Mouse (Mus musculus) brain, adult 2 months (tissue): ENCODE data around the gene 1600014C23Rik.
A peak's percentile ranks its signal among the peaks of the same experiment; 100 is the strongest.

ENCODE experiments used
- DNase-seq: peaks from one replicate; pipeline ENCODE4 v3.0.0; 2011; ENCODE audit warnings: low read depth, low spot score

Gene 1600014C23Rik

DNA sequence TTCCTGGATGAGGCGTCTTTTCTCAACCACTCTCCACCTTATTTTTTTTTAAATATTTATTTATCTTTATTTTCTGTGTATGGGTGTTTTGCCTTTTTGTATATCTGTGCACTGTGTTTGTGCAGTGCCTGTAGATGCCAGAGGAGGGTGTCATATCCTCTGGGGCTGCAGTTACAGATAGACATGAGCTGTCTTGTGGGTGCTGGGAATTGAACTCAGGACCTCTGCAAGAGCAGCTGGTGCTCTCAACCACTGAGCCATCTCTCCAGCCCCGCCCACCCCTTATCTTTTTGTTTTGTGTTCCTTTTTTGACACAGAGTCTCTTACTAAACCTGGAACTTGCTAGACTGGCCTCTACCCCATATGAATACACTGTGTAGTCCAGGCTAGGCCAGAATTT, 6.2 kb downstream of the 1600014C23Rik start:
- no peak for DNase-seq

DNA sequence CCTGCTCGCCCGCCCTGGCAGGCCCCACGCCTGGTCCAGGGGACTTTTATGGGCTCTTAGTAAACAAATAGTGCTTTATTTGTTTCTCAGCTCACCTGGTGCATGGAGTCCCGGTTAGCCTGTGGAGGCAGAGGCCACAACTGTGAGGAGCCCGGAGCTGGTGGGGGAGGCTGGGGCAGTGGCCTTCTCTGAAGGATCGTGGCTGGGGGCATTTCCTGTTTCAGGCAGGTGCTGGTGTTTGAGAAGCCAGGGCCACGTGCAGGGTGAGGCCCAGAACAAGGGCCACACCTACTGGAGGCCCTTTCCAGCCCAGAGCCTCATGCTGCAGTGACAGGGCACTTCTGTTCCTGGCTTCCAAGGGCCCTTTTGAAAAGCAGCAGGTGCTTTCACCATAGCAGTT, 7.4 kb downstream of the 1600014C23Rik start:
- no peak for DNase-seq

DNA sequence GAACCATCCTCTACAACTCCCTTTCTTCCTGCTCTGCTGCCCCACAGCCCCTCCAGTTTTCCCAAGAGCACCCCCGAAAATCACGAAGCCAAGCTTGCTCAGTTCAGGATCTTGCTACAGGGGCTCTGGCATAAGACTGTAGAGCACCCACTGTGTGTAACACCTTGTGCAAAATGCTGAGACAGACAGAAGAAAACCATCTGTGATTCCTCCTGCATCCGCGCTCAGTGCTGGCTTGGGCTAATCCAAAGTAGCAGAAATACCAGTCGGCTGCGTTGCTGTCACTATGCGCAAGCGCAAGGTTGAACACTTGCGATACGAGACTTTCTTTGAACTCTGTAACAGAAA, 9.1 kb downstream of the 1600014C23Rik start:
- DNase-seq, result peak; percentile 27

DNA sequence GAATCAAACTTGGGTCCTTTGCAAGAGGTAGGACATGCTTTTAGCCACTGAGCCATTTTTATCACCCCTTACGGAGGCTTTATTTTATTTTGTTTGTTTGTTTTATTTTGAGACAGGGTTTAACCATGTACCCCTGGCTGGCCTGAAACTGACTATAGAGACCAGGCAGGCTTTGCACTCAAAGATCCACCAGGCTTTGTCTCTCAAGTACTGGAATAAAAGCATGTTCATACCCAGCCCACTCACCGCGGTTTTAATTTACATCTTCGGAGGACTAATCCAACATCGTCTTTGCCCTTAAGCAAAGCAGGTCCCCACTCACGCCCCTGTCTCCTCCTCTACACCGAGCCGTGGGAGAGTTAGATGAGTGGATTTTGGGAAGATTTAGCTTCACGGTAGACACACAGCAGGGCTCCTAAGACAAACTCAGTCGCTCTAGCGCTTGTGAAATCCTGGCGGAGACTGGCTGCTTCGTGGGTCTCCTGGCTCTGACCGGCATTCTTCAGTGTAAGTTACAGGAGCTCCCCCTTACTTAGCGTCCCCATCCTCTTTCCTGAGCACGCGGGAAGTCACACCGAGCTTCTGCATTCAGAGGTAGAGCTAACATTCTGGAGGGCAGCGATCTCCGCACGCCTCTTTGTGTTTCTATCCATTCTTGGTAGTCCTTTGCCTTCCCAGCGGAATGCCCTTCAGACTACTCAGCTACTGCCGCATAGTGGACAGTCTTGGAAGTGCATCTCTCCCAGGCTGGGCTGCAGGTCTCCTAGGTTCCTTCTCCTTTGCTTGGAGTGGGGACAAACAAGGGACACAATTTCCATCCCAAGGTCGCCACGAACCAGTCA, 9.7 kb downstream of the 1600014C23Rik start:
- peak; percentile 93 for DNase-seq

DNA sequence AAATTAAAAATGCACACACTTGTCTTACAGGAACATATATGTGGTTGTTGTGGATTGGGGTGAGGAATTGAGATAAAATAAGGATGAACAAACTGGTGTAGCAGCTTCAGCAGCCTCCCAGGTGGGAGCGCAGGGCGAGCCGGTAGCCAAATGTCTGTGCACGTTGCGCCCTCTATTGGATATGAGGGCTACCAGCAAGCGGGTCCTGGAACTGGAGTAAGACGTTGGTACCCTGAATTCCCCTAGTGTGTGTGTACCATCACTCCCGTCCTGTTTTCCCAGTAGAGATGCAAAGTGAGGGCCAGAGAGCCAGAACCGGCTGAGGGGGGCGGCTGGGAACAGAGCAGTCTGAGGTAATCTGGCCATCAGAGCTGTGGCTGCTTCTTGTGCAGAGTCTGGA, 15.3 kb downstream of the 1600014C23Rik start:
- DNase-seq, result peak; percentile 81

DNA sequence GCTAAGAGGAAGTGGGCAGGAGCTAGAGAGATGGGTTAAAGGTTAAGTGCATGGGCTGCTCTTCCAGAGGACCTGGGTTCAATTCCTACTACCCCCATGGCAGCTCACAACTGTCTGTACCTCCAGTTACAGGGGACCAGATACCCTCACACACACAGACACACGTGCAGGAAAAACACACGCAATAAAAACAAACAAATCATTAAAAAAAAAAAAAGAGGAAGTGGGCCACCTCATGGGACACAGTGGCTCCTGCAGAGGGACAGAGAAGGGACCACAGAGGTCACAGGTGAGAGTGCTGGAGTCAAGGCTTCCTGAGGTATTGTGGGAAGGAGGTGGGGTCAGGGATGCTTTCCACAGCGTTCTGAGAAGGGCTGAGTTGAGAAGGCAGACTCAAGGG, 22.1 kb downstream of the 1600014C23Rik start:
- DNase-seq, result no peak

DNA sequence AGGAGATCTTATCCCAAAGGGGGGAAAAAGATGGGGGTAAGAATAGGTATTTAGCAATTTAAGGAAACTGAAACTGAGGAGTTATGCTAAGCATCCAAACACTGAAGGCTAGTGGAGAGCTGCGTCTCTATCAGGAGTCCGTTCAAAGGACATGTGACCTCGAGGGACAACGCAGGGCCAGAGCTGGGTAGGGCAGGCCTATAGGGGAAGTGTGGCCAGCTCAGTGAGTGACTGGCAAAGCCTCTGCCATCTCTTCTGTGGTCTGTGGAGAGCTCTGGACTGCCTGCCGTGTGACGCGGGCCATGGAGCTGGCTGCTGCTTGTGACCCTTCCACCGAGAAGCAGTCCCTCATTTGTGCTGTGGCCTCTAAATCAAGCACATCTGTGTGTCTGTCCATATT, 23.2 kb downstream of the 1600014C23Rik start:
- DNase-seq, result no peak

DNA sequence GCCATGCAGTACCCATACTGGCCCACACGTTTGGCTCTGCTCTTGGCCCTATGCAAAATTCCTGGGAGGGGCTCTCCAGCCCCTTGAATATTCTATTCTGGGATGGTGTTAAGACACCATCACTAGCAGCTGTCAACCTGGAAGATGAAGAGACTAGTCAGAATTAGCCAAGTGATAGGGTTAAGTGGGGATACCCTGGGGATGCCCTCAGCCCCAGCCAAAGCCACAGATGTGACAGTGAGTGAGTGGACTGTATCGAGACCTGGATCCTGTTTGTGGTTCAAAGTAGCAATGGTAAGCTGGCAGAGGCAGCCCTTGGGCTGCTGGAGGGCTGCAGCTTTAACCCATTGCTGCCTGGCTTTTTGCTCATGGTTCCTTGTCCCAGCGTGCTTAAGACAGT, 23.8 kb downstream of the 1600014C23Rik start:
- no peak for DNase-seq

DNA sequence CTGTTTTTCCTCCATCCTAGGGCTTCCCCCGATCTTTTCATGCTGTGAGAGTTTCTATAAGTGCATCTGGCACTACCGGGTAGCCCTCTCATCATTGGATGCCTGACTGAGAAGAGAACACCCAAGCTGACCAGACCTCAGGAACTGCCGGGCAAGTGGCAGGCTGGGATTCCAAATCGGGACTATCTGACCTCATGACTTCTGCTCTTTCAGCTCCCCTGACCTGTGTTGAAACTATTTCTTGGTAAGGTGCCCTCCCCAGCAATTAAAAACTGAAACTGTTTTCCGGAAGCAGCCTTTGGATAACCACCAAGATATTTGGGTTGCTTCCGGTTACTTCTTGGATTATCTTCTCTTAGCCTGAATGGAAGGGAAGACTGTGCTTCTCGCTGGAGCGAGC, 25.5 kb downstream of the 1600014C23Rik start:
- no peak for DNase-seq

DNA sequence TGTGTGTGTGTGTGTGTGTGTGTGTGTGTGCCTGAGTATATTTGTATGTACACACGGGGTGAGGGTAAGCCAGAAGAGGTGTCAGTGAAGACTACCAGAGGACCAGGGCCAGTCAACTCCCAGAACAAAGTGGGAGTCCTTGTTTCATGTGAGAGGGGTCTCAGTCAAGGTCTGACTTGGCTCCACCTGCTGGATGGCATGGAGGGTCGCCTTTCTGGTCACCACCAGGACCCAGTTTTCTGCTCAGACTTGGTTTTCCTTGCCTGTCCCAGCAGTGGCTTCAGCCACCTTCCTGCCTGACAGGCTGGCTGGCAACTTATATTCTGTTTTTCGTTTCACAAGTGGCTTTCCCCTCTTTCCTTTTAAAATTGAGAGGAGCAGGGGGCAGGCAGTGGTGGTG, 26.3 kb downstream of the 1600014C23Rik start:
- DNase-seq, result no peak

DNA sequence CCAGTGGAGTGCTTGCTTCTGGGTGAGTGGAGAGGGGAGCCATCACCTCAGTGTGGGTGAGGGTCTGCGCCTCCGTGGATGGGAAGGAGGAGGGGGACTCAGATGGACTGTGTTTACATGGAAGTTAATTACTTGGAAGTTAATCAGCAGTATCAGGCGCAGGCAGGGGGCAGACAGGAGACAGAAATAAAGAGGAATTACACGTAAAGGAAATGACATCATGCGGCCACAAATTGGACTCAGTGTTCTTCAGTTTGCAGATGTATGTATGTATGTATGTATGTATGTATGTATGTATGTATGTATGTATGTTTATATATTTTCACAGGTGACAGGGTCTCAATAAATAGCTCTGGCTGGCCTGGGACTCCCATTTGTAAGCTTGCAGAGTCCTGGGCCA, 26.8 kb downstream of the 1600014C23Rik start:
- no peak for DNase-seq

DNA sequence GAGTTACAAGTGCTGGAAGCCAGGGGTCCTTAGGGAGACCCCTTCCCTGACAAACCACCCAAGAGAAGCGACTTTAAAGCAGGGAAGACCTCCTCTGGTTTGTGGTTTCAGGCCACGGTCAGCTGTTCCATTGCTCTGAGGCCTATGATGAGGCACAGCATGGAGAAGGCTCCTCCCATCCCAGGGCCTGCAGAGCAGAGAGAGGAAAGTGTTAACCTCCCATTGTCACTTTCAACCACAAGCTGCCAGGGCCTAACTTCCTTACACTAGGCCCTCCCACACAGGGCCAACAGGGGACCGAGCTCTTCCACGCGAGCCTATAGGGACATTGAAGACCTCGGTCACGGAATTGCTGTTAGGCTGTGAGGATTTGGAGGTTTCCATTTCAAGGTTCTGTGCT, 30.5 kb downstream of the 1600014C23Rik start:
- DNase-seq, result no peak

DNA sequence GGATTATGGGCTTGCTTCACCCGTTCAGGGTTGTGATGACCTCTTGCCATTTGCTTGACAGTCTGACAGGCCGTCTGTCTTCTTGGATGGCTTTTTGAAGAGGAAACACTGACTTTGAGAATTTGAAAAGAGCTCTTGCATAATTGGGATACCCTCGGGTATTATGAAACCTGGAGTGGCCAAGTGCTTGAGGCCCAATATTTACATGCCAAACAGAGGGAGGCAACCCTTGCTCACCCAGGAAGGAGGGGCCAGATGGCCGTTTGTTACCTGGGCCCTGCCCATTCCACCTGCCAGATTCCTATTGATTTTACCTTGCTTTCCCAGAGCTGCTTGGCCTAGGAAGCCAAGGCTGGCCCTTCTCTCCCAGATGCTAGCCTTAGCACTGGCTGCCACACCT, 31.4 kb downstream of the 1600014C23Rik start:
- DNase-seq, result no peak

DNA sequence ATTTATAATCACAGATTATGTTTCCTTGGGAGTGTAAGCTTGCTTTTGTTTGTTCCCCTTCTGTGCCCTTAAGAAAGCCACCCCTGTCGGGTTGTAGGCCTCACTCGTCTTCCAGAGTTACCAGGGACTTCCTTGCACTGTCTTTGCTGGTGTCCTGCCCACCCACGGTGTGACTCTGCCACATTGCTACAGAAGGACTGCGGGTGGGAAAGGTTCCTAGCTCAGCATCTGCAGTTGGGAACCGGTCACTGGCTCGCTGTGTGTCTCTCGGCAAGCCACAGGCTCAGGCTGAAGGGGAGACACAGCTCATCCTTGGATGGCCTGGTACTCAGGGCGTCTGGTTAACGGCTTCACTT, 32.4 kb downstream of the 1600014C23Rik start:
- DNase-seq, result no peak

DNA sequence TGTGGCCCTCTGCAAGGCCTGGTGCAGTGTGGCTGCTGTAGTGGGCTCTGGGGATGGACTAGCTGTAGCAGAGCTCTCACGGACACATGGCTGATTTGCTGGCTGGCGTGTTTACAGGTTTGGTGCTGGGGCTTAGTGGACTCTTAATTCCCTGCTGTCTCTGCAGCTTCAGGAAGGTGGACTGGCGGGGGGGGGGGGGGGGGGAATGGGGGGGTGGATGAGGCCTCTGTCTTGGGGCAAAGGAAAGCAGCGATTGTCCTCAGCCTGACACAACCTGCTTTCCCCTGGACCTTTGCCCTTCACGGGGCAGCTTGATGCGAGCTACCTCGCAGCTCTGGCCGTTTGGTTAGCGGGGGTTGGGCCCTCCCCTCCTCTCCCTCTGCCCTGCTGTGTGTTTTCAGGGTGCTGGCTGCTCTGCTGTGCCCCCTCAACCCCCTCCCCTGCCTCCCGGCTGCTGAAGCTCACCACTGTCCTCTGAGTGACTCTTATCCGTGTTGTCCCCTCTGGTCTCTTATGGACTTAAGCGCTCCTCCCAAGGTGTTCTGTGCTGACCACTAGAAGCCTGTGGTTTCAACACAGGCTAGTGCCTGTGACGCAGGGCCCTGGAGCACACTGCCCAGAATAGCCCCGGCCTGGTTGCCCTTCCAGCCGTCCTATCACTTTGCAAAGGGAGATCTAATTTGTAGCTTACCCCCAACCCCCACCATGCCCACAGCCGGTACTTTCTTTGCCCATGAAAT, 33.0 kb downstream of the 1600014C23Rik start:
- DNase-seq, result no peak

DNA sequence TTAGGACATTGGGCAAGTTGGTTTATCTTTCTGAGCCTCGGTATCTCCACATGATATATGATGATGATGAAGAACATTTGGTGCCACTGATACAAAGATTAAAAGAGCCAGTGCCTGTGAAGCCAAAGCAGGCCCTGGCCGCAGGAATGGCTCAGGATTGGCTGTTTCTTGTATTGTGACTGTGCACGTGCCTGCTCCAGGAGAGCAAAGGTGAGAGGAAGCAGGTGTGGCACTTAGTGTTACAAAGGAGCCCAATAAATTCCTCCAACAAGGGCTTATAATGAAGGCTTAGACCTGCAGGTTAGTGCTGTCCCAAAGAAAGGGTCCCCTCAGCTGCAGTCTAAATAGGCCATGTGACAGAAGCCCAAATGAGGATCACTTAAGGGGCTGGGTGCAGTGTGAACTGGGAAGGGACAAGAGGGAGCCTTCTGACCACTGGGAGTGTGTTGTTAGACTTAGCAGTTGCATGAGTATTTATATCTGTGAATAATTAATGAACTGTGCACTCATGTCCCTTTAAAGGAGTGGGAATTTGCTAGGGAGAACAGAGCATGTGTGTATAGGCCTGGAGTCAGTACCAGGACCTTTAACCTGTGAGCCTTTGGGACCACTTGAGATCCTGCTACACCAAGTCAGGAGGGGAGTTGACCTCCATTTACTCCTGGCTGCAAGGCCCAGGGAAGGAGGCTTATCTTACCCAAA, 34.5 kb downstream of the 1600014C23Rik start:
- no peak for DNase-seq

DNA sequence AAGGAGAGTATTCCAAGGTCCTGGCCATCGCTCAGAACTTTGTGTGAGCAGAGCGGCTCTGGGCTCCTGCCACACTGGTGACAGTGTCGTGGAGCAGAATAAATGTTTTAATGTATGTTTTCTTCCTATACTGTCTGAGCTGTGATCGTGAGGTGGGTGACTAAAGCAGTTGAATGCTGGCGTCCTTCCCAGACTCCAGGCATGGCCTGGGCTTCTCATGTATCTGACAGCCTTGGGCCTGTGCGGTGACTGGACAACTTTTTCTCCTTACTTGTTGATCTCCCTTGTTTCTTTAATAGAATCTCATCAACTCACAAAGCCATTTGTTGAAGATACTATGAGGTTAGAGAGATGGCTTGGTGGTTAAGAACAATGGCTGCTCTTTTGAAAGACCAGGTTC, 35.3 kb downstream of the 1600014C23Rik start:
- DNase-seq, result peak; percentile 44

DNA sequence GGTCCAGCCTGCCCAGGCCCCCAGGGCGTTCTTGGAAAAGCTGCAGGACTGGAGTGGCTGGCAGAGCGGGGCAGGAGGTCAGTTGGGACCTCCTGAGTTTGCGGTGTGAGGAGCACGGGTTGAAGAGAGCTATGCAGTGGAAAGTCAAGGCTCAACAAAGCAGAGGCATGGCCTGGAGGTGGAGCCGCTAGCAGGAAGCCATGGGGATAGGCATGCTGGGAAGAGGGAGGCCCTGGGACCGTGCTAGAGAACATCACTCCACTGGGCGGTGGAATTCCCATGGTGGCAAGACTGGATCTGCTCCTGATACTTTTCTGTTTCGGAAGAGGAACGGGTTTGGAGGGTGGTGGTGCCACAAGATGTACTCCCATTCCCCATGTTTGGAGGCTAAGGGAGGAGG, 36.7 kb downstream of the 1600014C23Rik start:
- DNase-seq, result no peak

DNA sequence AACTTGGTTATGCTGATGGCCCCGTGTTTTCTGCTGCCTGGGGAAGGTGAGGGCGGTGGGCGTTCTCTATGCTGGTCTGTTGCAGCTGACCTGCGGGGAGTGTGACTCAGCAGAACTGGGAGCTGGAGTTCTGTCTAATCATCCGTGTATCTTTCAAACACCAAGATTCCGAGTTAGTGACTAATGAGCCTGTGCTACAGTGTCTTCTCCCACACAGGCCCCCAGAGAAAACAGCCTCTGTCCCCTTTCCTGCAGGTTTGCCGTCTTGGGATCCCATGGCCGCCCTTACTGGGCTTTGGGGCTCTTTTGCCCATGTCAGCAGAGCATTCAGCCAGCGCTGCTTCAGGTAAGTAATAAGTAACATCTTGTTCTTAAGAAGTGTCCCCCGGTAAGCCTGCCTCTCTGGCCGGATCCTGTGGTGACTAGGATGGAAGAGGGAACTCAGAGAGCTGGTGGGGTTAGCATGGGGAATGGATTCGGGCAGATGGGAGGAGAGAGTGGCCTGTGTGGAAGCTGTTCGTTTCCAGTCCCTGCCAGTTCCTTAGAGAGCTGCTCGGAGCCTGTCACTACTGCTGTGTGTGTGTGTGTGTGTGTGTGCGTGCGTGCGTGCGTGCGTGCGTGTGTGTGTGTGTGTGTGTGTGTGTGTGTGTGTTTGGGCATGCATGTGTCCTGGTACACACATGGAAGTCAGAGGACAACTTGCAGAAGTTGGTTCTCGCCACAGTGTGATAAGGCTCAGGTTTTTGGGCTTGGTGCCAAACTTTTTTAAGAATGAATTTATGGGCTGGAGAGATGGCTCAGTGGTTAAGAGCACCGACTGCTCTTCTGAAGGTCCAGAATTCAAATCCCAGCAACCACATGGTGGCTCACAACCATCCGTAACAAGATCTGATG, 38.2 kb downstream of the 1600014C23Rik start:
- DNase-seq, result peak; percentile 54

DNA sequence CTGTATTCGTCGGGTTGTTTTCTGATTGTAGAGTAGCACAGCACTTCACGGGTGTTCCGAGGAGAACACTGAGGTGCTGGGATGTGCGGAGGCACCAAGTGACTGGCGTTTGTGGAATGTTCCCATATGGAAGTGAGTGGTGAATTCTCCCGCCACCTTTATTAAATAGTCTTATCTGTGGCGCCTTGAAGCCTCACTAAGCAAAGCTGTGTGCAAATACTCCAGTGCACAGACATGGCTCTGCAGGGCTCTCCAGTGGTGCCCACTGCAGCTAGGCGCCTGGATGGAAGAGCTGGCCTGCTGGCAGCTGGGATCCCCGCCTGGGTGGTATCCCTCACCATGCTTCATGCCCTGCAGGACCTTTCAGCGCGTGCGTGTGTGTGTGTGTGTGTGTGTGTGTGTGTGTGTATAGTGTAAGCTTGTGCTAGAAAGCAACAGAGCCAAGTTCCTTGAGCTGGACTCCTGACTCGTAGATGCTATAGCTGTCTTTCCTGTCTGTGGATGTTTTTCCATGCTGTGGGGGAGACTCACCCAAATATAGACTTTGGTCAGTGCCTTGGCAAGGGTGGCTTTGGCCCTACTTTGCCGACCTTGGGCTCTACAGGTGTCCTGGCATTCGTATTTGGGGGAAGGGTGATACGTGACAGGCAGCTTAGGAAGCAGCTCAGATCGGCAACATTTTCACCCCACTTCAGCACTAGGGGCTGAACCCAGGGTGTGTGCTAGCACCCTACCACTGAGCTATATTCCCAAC, 39.7 kb downstream of the 1600014C23Rik start:
- no peak for DNase-seq

DNA sequence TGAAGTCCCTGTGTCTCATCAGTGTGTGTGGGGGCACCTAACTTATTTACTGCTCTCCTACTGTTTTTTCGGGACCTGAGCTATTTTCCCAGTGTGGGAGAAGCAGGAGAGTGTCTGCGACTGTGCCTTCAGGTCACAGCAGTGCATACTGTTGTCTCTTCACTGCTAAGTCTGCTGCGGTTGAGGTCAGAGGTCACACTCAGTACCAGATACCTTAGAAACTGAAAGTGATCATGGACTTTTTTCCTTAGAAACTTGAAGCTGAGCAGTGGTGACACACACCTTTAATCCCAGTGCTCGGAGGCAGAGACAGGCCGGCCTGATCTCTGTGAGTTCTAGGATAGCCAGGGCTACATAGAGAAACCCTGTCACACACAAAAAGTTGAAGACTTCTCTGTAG, 41.5 kb downstream of the 1600014C23Rik start:
- DNase-seq, result no peak
